Mouse (Mus musculus) gastrocnemius, adult 18-20 months (tissue): ENCODE measurements around the gene Taar9. TPM values are rescaled to one million over a fixed set of nuclear protein-coding genes. Genes with fewer than 3 reads are reported as not detected.
"Not testable (repeated sequence)": the region's sequence is repeated elsewhere in the genome, so short reads cannot be mapped to it uniquely, and the experiment has no call there.

Experiments used
- DNase-seq: peaks from one replicate; pipeline ENCODE4 v3.0.0; 2021; ENCODE audit warnings: low spot score
- total RNA-seq, 2 experiments: library from RNA; stranded (reverse); gene quantifications; 2 replicates each; pipeline ENCODE4 v1.2.3; 2021

Taar9 gene
- total RNA-seq, 2 experiments from 2014 or later: not detected

GRCm38 (mm10) chr10:24080166-24080565 is 29.2 kb downstream of the Taar9 start:
- DNase-seq: peak; percentile 5

GRCm38 (mm10) chr10:24076200-24076599 is 33.1 kb downstream of the Taar9 start, which contains the start of gene Taar8a:
TSS of gene Taar8a (plus strand) at chr10:24076500.
- DNase-seq: not testable (repeated sequence)

- not testable (repeated sequence) for DNase-seq
Observed at GRCm38 (mm10) chr10:24074751-24075150, 34.6 kb downstream of the Taar9 start.

GRCm38 (mm10) chr10:24058986-24059385 is 50.3 kb downstream of the Taar9 start:
- no peak for DNase-seq

Other genes with a start within 250 kb of the Taar9 start
- under 1 TPM; 0.09 to 0.11 TPM for gene Vnn1, start 214.8 kb downstream of the Taar9 start, total RNA-seq
- not detected for gene Taar1, start 189.2 kb downstream of the Taar9 start, total RNA-seq
- gene Taar2, start 171.0 kb downstream of the Taar9 start, total RNA-seq: not detected
- gene Taar3, start 160.0 kb downstream of the Taar9 start, total RNA-seq: not detected
- gene Taar4, start 149.0 kb downstream of the Taar9 start, total RNA-seq: not detected
- gene Taar5, start 138.8 kb downstream of the Taar9 start, total RNA-seq: not detected
- gene Taar6, start 123.9 kb downstream of the Taar9 start, total RNA-seq: not detected
- gene Taar7a, start 116.1 kb downstream of the Taar9 start, total RNA-seq: not detected
- gene Taar7b, start 109.6 kb downstream of the Taar9 start, total RNA-seq: not detected
- gene Taar7d, start 82.3 kb downstream of the Taar9 start, total RNA-seq: not detected
- gene Taar7e, start 71.9 kb downstream of the Taar9 start, total RNA-seq: not detected
- gene Taar7f, start 60.0 kb downstream of the Taar9 start, total RNA-seq: not detected
- gene Taar8a, start 33.0 kb downstream of the Taar9 start, total RNA-seq: not detected
- gene Taar8b, start 17.2 kb downstream of the Taar9 start, total RNA-seq: not detected
- gene Taar8c, start 7.6 kb downstream of the Taar9 start, total RNA-seq: not detected
- 10 to 100 TPM; 21.6 to 25.9 TPM for gene Stx7, start 39.8 kb upstream of the Taar9 start, total RNA-seq
- under 1 TPM; 0.55 to 0.59 TPM for gene Moxd1, start 114.0 kb upstream of the Taar9 start, total RNA-seq